Mouse (Mus musculus) liver, postnatal 0 days (tissue): ENCODE measurements around the gene Stard13. TPM values are rescaled to one million over a fixed set of nuclear protein-coding genes. Genes with fewer than 3 reads are reported as not detected.

Source experiments
- ATAC-seq: fragments of 200-750 bp; cut with Nextera tagmentation; 2 replicates; pipeline ENCODE4 v1.8.0; 2017; ENCODE audit warnings: mild to moderate bottlenecking, moderate library complexity
- DNase-seq: peaks from one replicate; pipeline ENCODE4 v3.0.0-alpha.2; 2016
- H3K27ac ChIP-seq: fragments of 300-500 bp; sonication (generic); 2 replicates; pipeline ENCODE4 v1.5.1; 2014; ENCODE audit warnings: antibody characterized with exemption, moderate library complexity, mild to moderate bottlenecking, low read depth
- H3K27me3 ChIP-seq: fragments of 300-500 bp; sonication (generic); 2 replicates; pipeline ENCODE4 v1.6.1; 2014; ENCODE audit warnings: low read length, control low read depth, mixed read lengths; ENCODE audit not compliant: insufficient read depth
- H3K36me3 ChIP-seq: fragments of 300-500 bp; sonication (generic); replicated peaks from 2 replicates; pipeline ENCODE4 v1.6.1; 2014; ENCODE audit warnings: mild to moderate bottlenecking, control low read depth, low read length, moderate library complexity, mixed read lengths; ENCODE audit not compliant: insufficient read depth
- H3K4me1 ChIP-seq: fragments of 300-500 bp; sonication (generic); 2 replicates; pipeline ENCODE4 v1.6.1; 2014; ENCODE audit warnings: antibody characterized with exemption, mild to moderate bottlenecking, control low read depth; ENCODE audit not compliant: insufficient read depth
- H3K4me2 ChIP-seq: fragments of 300-500 bp; sonication (generic); 2 replicates; pipeline ENCODE4 v1.6.1; 2014; ENCODE audit warnings: low read depth, mild to moderate bottlenecking, low read length, moderate library complexity, mixed read lengths
- H3K4me3 ChIP-seq: fragments of 300-500 bp; sonication (generic); 2 replicates; pipeline ENCODE4 v1.5.1; 2014; ENCODE audit warnings: low read depth, low read length
- H3K9ac ChIP-seq: fragments of 300-500 bp; sonication (generic); replicated peaks from 2 replicates; pipeline ENCODE4 v1.6.1; 2014; ENCODE audit warnings: mild to moderate bottlenecking, moderate library complexity
- H3K9me3 ChIP-seq: fragments of 300-500 bp; sonication (generic); 2 replicates; pipeline ENCODE4 v1.6.1; 2016; ENCODE audit warnings: mild to moderate bottlenecking, control low read depth, low read length, mixed read lengths
- CTCF ChIP-seq: sonication (generic); IDR thresholded peaks from 2 replicates; pipeline ENCODE4 v1.5.1; 2016; ENCODE audit warnings: antibody characterized with exemption, low read depth
- EP300 ChIP-seq: IDR thresholded peaks from 2 replicates; pipeline ENCODE4 v1.6.1; 2016; ENCODE audit warnings: antibody characterized with exemption, low read depth, mild to moderate bottlenecking
- WGBS: fragments of 180-500 bp; shearing (Covaris S2); extraction: QIAGEN DNeasy Blood & Tissue Kit; methylation state at CpG from one replicate; pipeline ENCODE4 v1.1.7; 2014; ENCODE audit not compliant: insufficient replicate concordance; 5-methylcytosine and 5-hydroxymethylcytosine counted together
- polyA plus RNA-seq: library from polyadenylated mRNA; unstranded; fragments of >200 nt; fragmentation: Nextera tagmentation; extraction: Ambion mirVana; gene quantifications from 2 replicates; pipeline ENCODE4 v1.2.1, GENCODE M21; 2015

The Stard13 gene
- polyA plus RNA-seq, 1 experiment from 2014 or later, result 1.0 TPM

DNA sequence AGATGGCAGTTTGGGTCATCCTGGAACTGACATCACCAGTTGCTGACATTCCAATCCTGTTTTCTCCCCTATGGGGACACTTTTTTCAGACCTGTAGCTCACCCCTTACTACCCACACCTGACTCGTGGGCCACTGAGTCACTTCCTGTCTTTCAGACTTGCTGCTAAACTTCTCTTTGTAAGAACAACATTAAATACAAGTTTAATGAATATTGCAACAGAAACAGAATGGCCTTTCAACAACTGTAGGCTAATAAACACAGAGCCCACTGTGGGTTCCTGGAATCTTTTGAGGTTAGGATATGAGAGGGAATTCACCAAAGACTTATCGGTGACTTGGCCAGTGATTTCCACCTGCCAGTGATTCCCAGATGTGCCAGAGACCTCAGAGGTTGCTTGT lies 123.8 kb downstream of the Stard13 start:
- WGBS, result 56% methylated on average over 2 of the region's 2 CpGs
- Histone ChIP-seq H3K27me3 (no peaks in the 10 kb centered on the region), H3K4me3 (no peak overlapping the region), H3K36me3 (no peaks in the 10 kb centered on the region), H3K4me2 (no peak overlapping the region), H3K27ac (no peak overlapping the region), H3K9me3 (no peaks in the 10 kb centered on the region), H3K4me1 (peaks cover 4% of the 10 kb centered on the region; the same call in 1 of the 2 replicates), H3K9ac (no peak overlapping the region)
- DNase-seq, result no peak
- no peak for TF ChIP-seq EP300
- TF ChIP-seq CTCF, result no peak
- ATAC-seq, result no peak

- H3K27me3 ChIP-seq, result no peaks in the 10 kb centered on the region
- H3K9me3 ChIP-seq, result no peaks in the 10 kb centered on the region
- H3K36me3 ChIP-seq, result no peaks in the 10 kb centered on the region
- DNase-seq (no peak), ATAC-seq (no peak)
- no peak overlapping the region for H3K4me3 ChIP-seq
- no peak overlapping the region for H3K9ac ChIP-seq
- H3K4me2 ChIP-seq, result no peak overlapping the region
- TF ChIP-seq CTCF (no peak), EP300 (no peak)
- no peak overlapping the region for H3K27ac ChIP-seq
- WGBS, result 68% methylated on average over 7 of the region's 7 CpGs
- peaks cover 8% of the 10 kb centered on the region; the same call in 1 of the 2 replicates for H3K4me1 ChIP-seq
Measured at GRCm38 (mm10) chr5:151108955-151109354, 124.7 kb downstream of the Stard13 start.

- WGBS, result 31% methylated on average over 19 of the region's 19 CpGs
- Histone ChIP-seq H3K4me2 (peak overlapping the region; percentile 45), H3K36me3 (no peaks in the 10 kb centered on the region), H3K4me1 (peaks cover 8% of the 10 kb centered on the region; the same call in 1 of the 2 replicates), H3K27ac (no peak overlapping the region), H3K9me3 (no peaks in the 10 kb centered on the region), H3K9ac (no peak overlapping the region), H3K4me3 (no peak overlapping the region), H3K27me3 (no peaks in the 10 kb centered on the region)
- no peak for DNase-seq
- TF ChIP-seq EP300 (no peak), CTCF (no peak)
- no peak for ATAC-seq
Measured at GRCm38 (mm10) chr5:151108291-151108897, 125.2 kb downstream of the Stard13 start.

- WGBS, result 68% methylated on average over 3 of the region's 3 CpGs
Measured at GRCm38 (mm10) chr5:151106841-151107240, 126.8 kb downstream of the Stard13 start.

GRCm38 (mm10) chr5:151105054-151105971 lies 128.3 kb downstream of the Stard13 start:
- no peak for DNase-seq
- Histone ChIP-seq H3K9ac (no peak overlapping the region), H3K4me3 (no peak overlapping the region), H3K9me3 (no peaks in the 10 kb centered on the region), H3K36me3 (no peaks in the 10 kb centered on the region), H3K27me3 (no peaks in the 10 kb centered on the region), H3K4me2 (no peak overlapping the region), H3K4me1 (peaks cover 5% of the 10 kb centered on the region; the same call in 1 of the 2 replicates), H3K27ac (no peak overlapping the region)
- ATAC-seq, result no peak
- TF ChIP-seq CTCF (no peak), EP300 (no peak)
- WGBS, result 69% methylated on average over 10 of the region's 10 CpGs

More at GRCm38 (mm10) chr5:151106841-151107240, 126.8 kb downstream of the Stard13 start:
- no peaks in the 10 kb centered on the region for H3K9me3 ChIP-seq
- H3K27me3 ChIP-seq, result no peaks in the 10 kb centered on the region
- H3K4me1 ChIP-seq, result peaks cover 8% of the 10 kb centered on the region; the same call in 1 of the 2 replicates
- H3K27ac ChIP-seq, result no peak overlapping the region
- no peaks in the 10 kb centered on the region for H3K36me3 ChIP-seq
- TF ChIP-seq CTCF (no peak), EP300 (no peak)
- H3K4me3 ChIP-seq, result no peak overlapping the region
- no peak for ATAC-seq
- no peak overlapping the region for H3K4me2 ChIP-seq
- DNase-seq, result no peak
- no peak overlapping the region for H3K9ac ChIP-seq

DNA sequence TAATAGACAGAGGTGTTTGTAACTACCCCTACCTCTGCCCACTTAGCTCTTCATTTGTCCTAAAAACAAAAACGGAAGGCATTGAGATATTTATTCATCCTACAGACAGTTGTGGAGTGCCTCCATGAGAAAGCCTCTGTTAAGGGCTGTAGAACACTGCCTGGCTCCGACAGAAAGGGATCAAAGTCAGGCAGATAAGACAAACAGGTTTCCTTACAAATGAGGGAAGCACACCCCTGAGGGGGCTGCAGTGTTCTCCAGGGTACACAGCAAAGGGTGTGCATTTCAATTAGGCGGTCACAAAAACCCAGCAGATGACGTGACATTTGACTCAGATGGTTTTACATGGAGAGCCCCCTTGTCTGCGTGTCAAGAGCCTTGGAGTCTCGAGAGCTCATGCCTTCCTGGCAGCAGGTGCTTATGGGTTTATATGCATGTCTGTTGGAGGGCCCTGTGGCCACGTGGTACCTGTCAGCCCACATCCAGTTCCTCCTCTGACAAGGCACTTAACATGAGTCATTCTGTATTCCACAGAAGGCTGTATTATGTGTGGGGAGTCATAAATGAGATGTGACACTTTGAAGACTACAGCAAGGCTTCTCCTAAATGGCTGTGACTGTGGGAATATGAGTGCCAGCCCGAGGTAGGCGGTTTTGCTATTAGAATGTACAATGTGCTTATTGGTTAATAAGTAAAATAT lies 129.1 kb downstream of the Stard13 start:
- Histone ChIP-seq H3K36me3 (no peaks in the 10 kb centered on the region), H3K4me1 (peaks cover 5% of the 10 kb centered on the region; the same call in 1 of the 2 replicates), H3K9me3 (no peaks in the 10 kb centered on the region), H3K27me3 (no peaks in the 10 kb centered on the region), H3K27ac (no peak overlapping the region), H3K4me3 (no peak overlapping the region), H3K4me2 (no peak overlapping the region), H3K9ac (no peak overlapping the region)
- DNase-seq (no peak), ATAC-seq (no peak)
- 54% methylated on average over 9 of the region's 9 CpGs for WGBS
- no peak for TF ChIP-seq EP300
- no peak for TF ChIP-seq CTCF
